17 mouse cellular contexts compared by ENCODE assay signal in the genomic region with DNA sequence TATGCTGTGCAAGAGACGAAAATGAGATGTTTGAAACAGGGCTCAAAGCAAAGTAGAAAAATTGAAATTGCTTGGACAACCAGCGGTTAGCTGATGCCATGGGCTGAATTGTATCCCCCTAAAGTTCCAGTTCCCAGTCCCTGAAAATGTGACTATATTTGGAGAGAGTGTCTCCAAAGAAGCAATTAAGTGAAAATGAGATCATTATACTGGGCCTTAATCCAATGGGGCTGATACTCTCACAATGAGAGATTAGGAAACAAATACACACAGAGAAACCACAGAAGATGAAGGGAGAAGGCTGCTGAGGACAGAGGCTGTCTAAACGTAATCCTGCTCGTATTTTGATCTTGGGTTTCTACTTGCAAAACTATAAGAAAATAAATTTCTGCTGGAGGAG.
"Had no signal": no experiment of that assay in that cellular context is flagged by ENCODE, and none has a peak within 500 bp of the region (broad histone marks: within the 10 kb centered on the region; RNA-seq: fewer than 3 reads in every experiment).

No protein-coding gene starts in this region.

- H3K36me3 ChIP-seq: liver, embryonic 13.5 days; liver, embryonic 15.5 days; lung, embryonic 15.5 days; midbrain, embryonic 12.5 days; midbrain, embryonic 15.5 days; neural tube, embryonic 12.5 days had no signal

- H3K4me1 ChIP-seq: liver, embryonic 13.5 days; liver, embryonic 15.5 days; megakaryocyte, embryonic 14.5 days had no signal

- H3K27ac ChIP-seq: liver, embryonic 13.5 days; liver, embryonic 15.5 days; lung, embryonic 15.5 days; macrophage; midbrain, embryonic 12.5 days; midbrain, embryonic 15.5 days; neural tube, embryonic 12.5 days had no signal

- H3K4me2 ChIP-seq: liver, embryonic 11.5 days; liver, embryonic 13.5 days; liver, embryonic 15.5 days; lung, embryonic 15.5 days; midbrain, embryonic 12.5 days; midbrain, embryonic 15.5 days; neural tube, embryonic 12.5 days had no signal

- H3K4me3 ChIP-seq: liver, embryonic 13.5 days; liver, embryonic 15.5 days; lung, embryonic 15.5 days; megakaryocyte, embryonic 14.5 days; midbrain, embryonic 12.5 days; midbrain, embryonic 15.5 days; neural tube, embryonic 12.5 days had no signal

- H3K9ac ChIP-seq: liver, embryonic 13.5 days; liver, embryonic 15.5 days; liver, postnatal 0 days; lung, embryonic 15.5 days; midbrain, embryonic 12.5 days; midbrain, embryonic 15.5 days; neural tube, embryonic 12.5 days had no signal

- DNase-seq: liver, embryonic 13.5 days; liver, postnatal 0 days; lung, adult 2 months; right cerebral cortex, postnatal 14 days; spleen, adult 18-20 months; thymus, adult 2 months; thymus, postnatal 25 days; thymus, postnatal 4 days had no signal

- H3K27me3 ChIP-seq: midbrain, embryonic 15.5 days; neural tube, embryonic 12.5 days had no signal

- ATAC-seq: liver, postnatal 0 days; lung, postnatal 0 days; midbrain, embryonic 15.5 days had no signal

- H3K9me3 ChIP-seq: liver, embryonic 13.5 days; liver, embryonic 15.5 days; lung, embryonic 15.5 days; midbrain, embryonic 12.5 days; midbrain, embryonic 15.5 days; neural tube, embryonic 12.5 days had no signal
